Mouse (Mus musculus) heart, adult 2 months (tissue): Measurements from ENCODE around the gene Dmxl2.

Experiments
- CTCF ChIP-seq: fragments of 200-600 bp; IDR thresholded peaks from 2 replicates; pipeline ENCODE4 v1.8.1; 2022; ENCODE audit warnings: antibody characterized with exemption, mild to moderate bottlenecking, moderate library complexity
- EP300 ChIP-seq: fragments of 200-500 bp; IDR thresholded peaks from 2 replicates; pipeline ENCODE4 v1.6.1; 2011; ENCODE audit warnings: low read depth, low read length, control low read depth; ENCODE audit not compliant: insufficient read depth

DNA sequence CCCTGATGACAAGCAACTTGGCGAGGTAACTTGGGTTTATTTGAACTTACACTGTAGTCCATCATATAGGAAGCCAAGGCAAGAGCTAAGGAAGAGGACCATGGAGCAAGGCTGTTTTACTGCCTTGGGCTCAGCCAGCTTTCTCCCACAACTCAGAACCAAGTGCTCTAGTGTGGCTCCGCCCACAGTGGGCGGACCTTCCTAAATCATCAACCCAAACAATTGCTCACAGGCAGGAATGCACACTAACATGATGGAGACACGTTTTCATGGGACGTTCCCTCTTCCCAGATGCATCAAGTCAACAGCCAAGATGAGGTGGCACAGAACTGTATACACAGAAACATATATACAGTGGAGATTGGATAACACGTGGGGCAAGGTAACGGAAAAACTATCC, 159.4 kb downstream of the Dmxl2 start:
- TF ChIP-seq CTCF, result no peak
- no peak for TF ChIP-seq EP300
